Mouse (Mus musculus): ENCODE results near the gene Uvrag. TPM values are rescaled to one million over a fixed set of nuclear protein-coding genes. Genes with fewer than 3 reads are reported as not detected.

Gene Uvrag
- polyA plus RNA-seq, 1 experiment from 2014 or later: 12.2 TPM

DNA sequence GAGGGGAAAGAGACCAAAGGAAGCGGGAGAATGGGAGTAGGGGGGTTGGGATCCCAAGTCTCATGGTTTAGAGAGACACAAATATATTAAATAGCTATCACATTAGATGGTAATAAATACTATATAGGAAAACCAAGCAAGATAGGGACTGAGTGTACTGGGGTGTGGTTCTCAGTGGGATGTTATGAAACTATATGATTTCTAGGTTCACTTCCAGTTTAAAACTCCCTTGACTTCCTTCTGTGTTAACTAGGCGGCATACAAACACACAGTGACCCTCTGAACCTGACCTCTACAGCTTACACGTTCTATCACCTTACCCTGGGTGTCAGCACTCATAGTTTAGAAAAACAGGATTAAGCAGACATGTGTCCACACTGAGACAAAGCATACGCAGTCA lies 126.3 kb downstream of the Uvrag start:
- H3K36me3 ChIP-seq (ENCODE audit: control insufficient read depth, insufficient read depth, low read length): no peaks in the 10 kb centered on the region
- no peaks in the 10 kb centered on the region for H3K4me1 ChIP-seq (ENCODE audit: control insufficient read depth, insufficient read depth, low read length)
- ATAC-seq (no peak), DNase-seq (ENCODE audit: low spot score) (no peak)
- H3K27me3 ChIP-seq (replicated peaks; ENCODE audit: control insufficient read depth, insufficient read depth, low read length): no peaks in the 10 kb centered on the region
- no peak overlapping the region for H3K4me2 ChIP-seq (ENCODE audit: low read length)
- WGBS: 81% methylated on average over 4 of the region's 4 CpGs
- no peak overlapping the region for H3K4me3 ChIP-seq (ENCODE audit: low read depth, low read length)
- H3K9ac ChIP-seq (ENCODE audit: low read length): no peak overlapping the region
- no peaks in the 10 kb centered on the region for H3K9me3 ChIP-seq (replicated peaks; ENCODE audit: control insufficient read depth, low read length)
- no peak overlapping the region for H3K27ac ChIP-seq (ENCODE audit: low read depth, low read length)

DNA sequence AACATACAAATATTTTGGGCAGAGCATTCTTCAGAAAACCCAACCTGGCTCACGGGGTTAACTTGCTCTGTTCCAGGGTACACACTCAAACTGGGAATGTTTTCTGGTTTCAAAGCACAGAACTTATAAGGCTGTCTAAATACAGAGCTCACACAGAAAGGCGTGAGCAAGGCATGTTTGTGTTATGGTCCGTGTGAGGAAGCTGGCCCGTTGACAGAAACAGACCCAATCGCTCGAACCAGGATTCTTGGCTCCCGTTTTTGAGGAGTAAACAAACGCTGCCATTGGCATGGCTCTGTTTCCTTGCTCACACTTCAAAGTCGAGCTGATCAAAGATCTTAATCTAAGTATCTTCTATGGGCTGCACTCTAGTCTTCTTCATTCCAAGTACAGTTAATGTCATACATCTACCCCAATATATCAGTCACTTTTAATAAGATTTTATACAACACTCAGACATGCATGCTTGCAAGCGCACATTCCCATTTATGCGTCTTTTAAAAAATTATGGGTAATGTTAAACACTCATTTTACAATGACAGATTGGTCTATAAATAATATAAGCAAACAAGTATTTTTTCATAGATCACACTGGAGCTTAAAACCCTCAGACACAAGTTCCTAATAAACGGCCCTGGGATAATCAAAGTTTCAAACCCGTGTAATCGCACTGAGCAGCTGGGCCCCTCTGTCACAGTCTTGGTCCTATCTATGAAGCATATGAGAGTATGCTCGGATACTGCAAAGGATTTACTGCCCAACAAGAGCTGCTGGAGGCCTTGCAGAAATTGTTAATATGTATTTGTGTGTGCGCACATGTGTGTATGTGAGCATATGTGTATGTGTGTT lies 133.2 kb downstream of the Uvrag start:
- no peak overlapping the region for H3K9ac ChIP-seq (ENCODE audit: low read length)
- H3K27me3 ChIP-seq (replicated peaks; ENCODE audit: control insufficient read depth, insufficient read depth, low read length): no peaks in the 10 kb centered on the region
- no peak for DNase-seq (ENCODE audit: low spot score)
- no peaks in the 10 kb centered on the region for H3K36me3 ChIP-seq (ENCODE audit: control insufficient read depth, insufficient read depth, low read length)
- H3K4me3 ChIP-seq (ENCODE audit: low read depth, low read length): no peak overlapping the region
- no peak for ATAC-seq
- no peak overlapping the region for H3K27ac ChIP-seq (ENCODE audit: low read depth, low read length)
- H3K9me3 ChIP-seq (replicated peaks; ENCODE audit: control insufficient read depth, low read length): no peaks in the 10 kb centered on the region
- H3K4me2 ChIP-seq (ENCODE audit: low read length): no peak overlapping the region
- H3K4me1 ChIP-seq (ENCODE audit: control insufficient read depth, insufficient read depth, low read length): no peaks in the 10 kb centered on the region
- WGBS: 85% methylated on average over 16 of the region's 16 CpGs

DNA sequence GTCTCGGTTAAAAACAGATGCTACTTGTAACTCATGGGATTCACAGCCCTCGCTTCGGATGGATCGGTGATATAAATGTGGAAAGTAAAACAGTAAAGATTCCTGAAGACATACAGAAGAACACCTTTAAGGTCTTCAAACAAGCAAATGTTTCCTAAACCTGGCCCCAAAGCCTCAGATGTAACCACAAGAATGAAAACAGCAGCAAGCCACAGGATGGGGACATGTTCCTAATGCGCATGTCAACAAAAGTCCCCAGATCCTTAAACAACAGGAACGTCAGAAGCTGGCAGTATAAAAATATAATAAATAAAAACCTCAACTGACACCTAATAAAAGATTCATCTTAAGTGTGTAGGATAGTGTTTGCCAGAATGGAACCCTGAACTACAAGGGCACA lies 137.7 kb downstream of the Uvrag start:
- Histone ChIP-seq H3K36me3 (ENCODE audit: control insufficient read depth, insufficient read depth, low read length) (no peaks in the 10 kb centered on the region), H3K4me3 (ENCODE audit: low read depth, low read length) (no peak overlapping the region), H3K4me1 (ENCODE audit: control insufficient read depth, insufficient read depth, low read length) (no peaks in the 10 kb centered on the region), H3K27me3 (replicated peaks; ENCODE audit: control insufficient read depth, insufficient read depth, low read length) (no peaks in the 10 kb centered on the region), H3K9me3 (replicated peaks; ENCODE audit: control insufficient read depth, low read length) (no peaks in the 10 kb centered on the region), H3K4me2 (ENCODE audit: low read length) (no peak overlapping the region), H3K27ac (ENCODE audit: low read depth, low read length) (no peak overlapping the region), H3K9ac (ENCODE audit: low read length) (no peak overlapping the region; the same call in 1 of the 2 replicates)
- ATAC-seq: no peak
- 93% methylated on average over 6 of the region's 6 CpGs for WGBS
- no peak for DNase-seq (ENCODE audit: low spot score)

DNA sequence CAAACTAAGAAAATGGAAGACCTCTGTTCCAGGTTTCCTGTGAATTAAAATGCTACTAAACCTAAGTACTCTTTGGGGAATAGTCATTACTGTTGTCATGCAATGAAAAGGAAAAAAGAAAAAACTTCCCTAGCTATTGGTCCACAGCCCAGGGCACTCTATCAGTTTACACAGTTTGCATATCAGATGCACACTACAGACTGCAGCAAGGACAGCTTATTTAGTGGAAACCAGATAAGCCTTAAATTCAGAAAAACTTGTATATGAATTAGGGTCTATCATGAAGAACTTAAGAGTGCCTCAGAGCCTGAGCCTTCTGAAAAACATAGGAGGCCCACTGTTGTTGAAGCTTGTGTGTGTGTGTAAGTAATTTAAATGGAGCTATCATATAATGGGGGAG lies 142.2 kb downstream of the Uvrag start:
- Histone ChIP-seq H3K36me3 (ENCODE audit: control insufficient read depth, insufficient read depth, low read length) (no peaks in the 10 kb centered on the region), H3K4me2 (ENCODE audit: low read length) (no peak overlapping the region), H3K27ac (ENCODE audit: low read depth, low read length) (no peak overlapping the region), H3K4me3 (ENCODE audit: low read depth, low read length) (no peak overlapping the region), H3K9ac (ENCODE audit: low read length) (no peak overlapping the region), H3K9me3 (replicated peaks; ENCODE audit: control insufficient read depth, low read length) (no peaks in the 10 kb centered on the region), H3K4me1 (ENCODE audit: control insufficient read depth, insufficient read depth, low read length) (no peaks in the 10 kb centered on the region), H3K27me3 (replicated peaks; ENCODE audit: control insufficient read depth, insufficient read depth, low read length) (no peaks in the 10 kb centered on the region)
- no peak for DNase-seq (ENCODE audit: low spot score)
- ATAC-seq: no peak

DNA sequence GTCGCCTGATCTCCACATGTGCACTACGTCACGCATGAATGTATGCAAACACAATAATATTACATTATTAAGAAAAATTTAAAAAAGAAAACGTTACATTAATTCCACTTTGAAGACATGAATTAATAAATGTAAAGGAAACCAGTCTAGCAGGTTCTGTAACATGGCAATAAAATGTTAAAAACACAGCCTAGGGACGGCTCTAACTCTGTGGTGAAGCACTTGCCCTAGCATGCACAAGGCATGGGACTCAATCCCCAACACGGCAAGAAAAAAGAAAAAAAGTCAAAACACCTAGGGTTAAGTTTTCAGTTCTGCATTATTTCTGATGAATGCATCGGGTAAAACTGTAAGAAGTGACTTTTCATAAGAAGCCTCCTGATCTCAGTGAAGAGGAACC lies 143.2 kb downstream of the Uvrag start:
- H3K9ac ChIP-seq (ENCODE audit: low read length): no peak overlapping the region
- DNase-seq (ENCODE audit: low spot score) (no peak), ATAC-seq (no peak)
- 93% methylated on average over 7 of the region's 7 CpGs for WGBS
- H3K4me3 ChIP-seq (ENCODE audit: low read depth, low read length): no peak overlapping the region
- no peak overlapping the region for H3K4me2 ChIP-seq (ENCODE audit: low read length)
- H3K36me3 ChIP-seq (ENCODE audit: control insufficient read depth, insufficient read depth, low read length): no peaks in the 10 kb centered on the region
- no peaks in the 10 kb centered on the region for H3K27me3 ChIP-seq (replicated peaks; ENCODE audit: control insufficient read depth, insufficient read depth, low read length)
- no peak overlapping the region for H3K27ac ChIP-seq (ENCODE audit: low read depth, low read length)
- H3K4me1 ChIP-seq (ENCODE audit: control insufficient read depth, insufficient read depth, low read length): no peaks in the 10 kb centered on the region
- no peaks in the 10 kb centered on the region for H3K9me3 ChIP-seq (replicated peaks; ENCODE audit: control insufficient read depth, low read length)

DNA sequence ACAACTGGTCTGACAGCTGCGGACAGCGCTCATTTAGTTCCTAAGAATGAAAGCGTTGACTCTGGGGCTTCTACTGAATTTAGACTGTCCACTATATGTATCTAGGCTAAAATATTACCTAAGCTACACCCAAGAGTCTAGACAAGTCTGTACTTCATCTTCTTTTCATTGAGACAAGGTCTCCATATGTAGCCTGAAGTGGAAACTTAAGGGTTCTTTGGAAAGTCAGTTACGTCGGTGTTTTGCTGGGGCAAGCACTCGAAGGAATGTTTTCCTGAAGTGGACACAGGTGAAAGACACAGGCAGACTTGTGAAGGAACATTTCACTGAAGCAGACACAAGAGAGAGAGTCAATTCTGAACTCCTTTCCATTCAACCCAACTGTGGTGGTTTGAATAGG lies 144.2 kb downstream of the Uvrag start:
- Histone ChIP-seq H3K4me3 (ENCODE audit: low read depth, low read length) (no peak overlapping the region), H3K27ac (ENCODE audit: low read depth, low read length) (no peak overlapping the region), H3K9me3 (replicated peaks; ENCODE audit: control insufficient read depth, low read length) (no peaks in the 10 kb centered on the region), H3K9ac (ENCODE audit: low read length) (no peak overlapping the region), H3K4me1 (ENCODE audit: control insufficient read depth, insufficient read depth, low read length) (no peaks in the 10 kb centered on the region), H3K4me2 (ENCODE audit: low read length) (no peak overlapping the region), H3K27me3 (replicated peaks; ENCODE audit: control insufficient read depth, insufficient read depth, low read length) (no peaks in the 10 kb centered on the region), H3K36me3 (ENCODE audit: control insufficient read depth, insufficient read depth, low read length) (no peaks in the 10 kb centered on the region)
- WGBS: 96% methylated on average over 6 of the region's 6 CpGs
- no peak for ATAC-seq
- DNase-seq (ENCODE audit: low spot score): no peak

DNA sequence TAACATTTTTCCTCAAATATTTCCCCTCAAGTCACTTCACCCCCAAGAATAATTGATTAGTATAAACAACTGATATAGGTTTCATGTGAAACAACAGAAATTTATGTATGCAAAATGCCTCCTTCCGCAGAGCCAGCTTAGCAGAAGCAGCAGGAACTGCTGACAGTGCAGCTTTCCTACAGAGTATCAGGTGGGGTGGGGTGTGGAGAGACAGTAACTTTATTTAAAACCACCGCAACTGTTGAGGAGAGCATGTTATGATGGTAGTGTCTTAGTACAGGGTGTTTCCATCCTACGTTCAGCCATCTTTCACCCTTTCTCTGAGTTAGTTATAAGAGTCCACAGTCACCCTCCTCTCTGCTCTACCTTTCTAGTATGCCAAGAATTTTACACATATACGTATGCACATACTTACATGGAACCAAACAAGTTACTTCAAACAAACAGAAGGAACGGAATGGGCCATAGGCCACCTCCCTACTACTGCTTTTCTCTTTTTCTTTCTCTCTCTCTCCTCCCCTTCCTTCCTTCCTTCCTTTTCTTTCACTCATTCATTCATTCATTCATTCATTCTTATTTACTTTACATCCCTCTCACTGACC lies 145.7 kb downstream of the Uvrag start:
- no peak for ATAC-seq
- Histone ChIP-seq H3K9me3 (replicated peaks; ENCODE audit: control insufficient read depth, low read length) (no peaks in the 10 kb centered on the region), H3K27ac (ENCODE audit: low read depth, low read length) (no peak overlapping the region), H3K4me3 (ENCODE audit: low read depth, low read length) (no peak overlapping the region), H3K9ac (ENCODE audit: low read length) (no peak overlapping the region), H3K4me2 (ENCODE audit: low read length) (no peak overlapping the region), H3K36me3 (ENCODE audit: control insufficient read depth, insufficient read depth, low read length) (no peaks in the 10 kb centered on the region), H3K27me3 (replicated peaks; ENCODE audit: control insufficient read depth, insufficient read depth, low read length) (no peaks in the 10 kb centered on the region), H3K4me1 (ENCODE audit: control insufficient read depth, insufficient read depth, low read length) (no peaks in the 10 kb centered on the region)
- no peak for DNase-seq (ENCODE audit: low spot score)
- 93% methylated on average over 5 of the region's 5 CpGs for WGBS

DNA sequence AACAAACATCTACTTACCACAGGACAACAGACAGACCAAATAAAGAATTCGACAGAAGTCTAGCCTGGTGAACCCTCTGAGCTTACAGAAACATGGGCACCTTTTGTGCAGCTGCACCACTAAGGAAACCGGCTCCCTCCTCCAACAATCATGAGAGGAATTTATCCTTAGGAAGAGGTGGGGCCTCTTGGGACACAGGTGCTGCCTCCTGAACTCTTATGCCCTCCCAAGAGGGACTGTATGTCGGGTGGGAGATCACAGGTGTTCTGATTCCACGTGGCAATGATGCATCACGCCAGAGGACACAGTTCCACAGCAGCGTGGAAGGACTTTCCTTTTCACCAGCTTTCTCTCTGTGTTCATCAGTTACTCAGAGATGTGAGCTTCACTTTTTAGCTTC lies 146.8 kb downstream of the Uvrag start:
- H3K36me3 ChIP-seq (ENCODE audit: control insufficient read depth, insufficient read depth, low read length): no peaks in the 10 kb centered on the region
- H3K4me3 ChIP-seq (ENCODE audit: low read depth, low read length): no peak overlapping the region
- no peak for ATAC-seq
- H3K27me3 ChIP-seq (replicated peaks; ENCODE audit: control insufficient read depth, insufficient read depth, low read length): no peaks in the 10 kb centered on the region
- H3K4me1 ChIP-seq (ENCODE audit: control insufficient read depth, insufficient read depth, low read length): no peaks in the 10 kb centered on the region
- WGBS: 81% methylated on average over 6 of the region's 6 CpGs
- no peak for DNase-seq (ENCODE audit: low spot score)
- no peaks in the 10 kb centered on the region for H3K9me3 ChIP-seq (replicated peaks; ENCODE audit: control insufficient read depth, low read length)
- H3K27ac ChIP-seq (ENCODE audit: low read depth, low read length): no peak overlapping the region
- H3K4me2 ChIP-seq (ENCODE audit: low read length): no peak overlapping the region
- H3K9ac ChIP-seq (ENCODE audit: low read length): no peak overlapping the region

DNA sequence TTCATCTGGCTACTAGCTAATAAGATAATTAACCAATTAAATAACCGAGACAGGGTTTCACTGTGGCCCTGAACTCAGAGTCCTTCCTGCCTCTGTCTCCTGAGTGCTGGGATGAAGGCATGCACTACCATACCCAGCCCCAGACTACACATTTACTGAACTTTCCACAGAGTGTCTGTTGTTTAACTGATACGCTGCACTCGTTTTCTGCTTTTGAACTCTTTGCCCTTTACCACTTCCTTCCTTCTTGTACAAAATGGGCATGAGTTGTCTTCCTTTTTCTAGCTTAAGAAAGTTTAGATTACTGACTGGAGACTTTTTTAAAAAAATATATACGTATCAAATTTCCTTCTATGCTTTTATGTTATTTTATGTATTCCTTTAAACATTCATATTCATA lies 147.5 kb downstream of the Uvrag start:
- Histone ChIP-seq H3K27me3 (replicated peaks; ENCODE audit: control insufficient read depth, insufficient read depth, low read length) (no peaks in the 10 kb centered on the region), H3K4me2 (ENCODE audit: low read length) (no peak overlapping the region), H3K4me1 (ENCODE audit: control insufficient read depth, insufficient read depth, low read length) (no peaks in the 10 kb centered on the region), H3K9me3 (replicated peaks; ENCODE audit: control insufficient read depth, low read length) (no peaks in the 10 kb centered on the region), H3K36me3 (ENCODE audit: control insufficient read depth, insufficient read depth, low read length) (no peaks in the 10 kb centered on the region), H3K27ac (ENCODE audit: low read depth, low read length) (no peak overlapping the region), H3K9ac (ENCODE audit: low read length) (no peak overlapping the region), H3K4me3 (ENCODE audit: low read depth, low read length) (no peak overlapping the region)
- no peak for ATAC-seq
- no peak for DNase-seq (ENCODE audit: low spot score)
- 85% methylated on average over 4 of the region's 4 CpGs for WGBS

Data from forebrain, embryonic 14.5 days (tissue).